Mouse (Mus musculus): ENCODE measurements at regions not wholly inside any gene's neighbourhood (a gene's known extent, or its start where the extent isn't known, plus 50 kb on each side); places are given as distances from the start of the nearest gene placed in this dataset.

DNA sequence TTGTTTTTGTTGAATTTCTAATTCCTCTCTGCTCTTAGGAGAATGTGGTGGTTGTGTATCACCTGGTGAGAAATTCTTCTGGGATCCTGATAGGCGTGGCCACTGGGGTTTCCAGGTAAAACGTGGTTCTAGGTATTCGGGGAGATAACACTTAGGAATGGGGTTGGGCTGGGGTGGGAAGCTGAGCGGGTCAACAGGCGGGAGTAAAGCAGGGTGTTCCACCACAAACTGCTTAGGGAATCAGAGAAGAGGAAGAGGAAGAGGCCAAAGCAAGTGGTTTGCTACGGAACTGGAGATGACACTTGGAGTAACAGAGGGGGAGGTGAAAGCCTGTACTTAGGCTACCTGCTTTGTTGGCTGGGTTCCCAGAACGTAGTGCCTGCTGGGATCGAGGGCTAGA is 205.9 kb upstream of the Rgma start:
- H3K4me3 ChIP-seq (ENCODE audit: low read length): no peak overlapping the region
- no peak overlapping the region for H3K9ac ChIP-seq (ENCODE audit: low read length)
- H3K4me2 ChIP-seq (ENCODE audit: low read depth, low read length): no peak overlapping the region
- no peak overlapping the region for H3K27ac ChIP-seq (ENCODE audit: low read length)
- 64% methylated on average over 8 of the region's 8 CpGs for WGBS
- H3K9me3 ChIP-seq (replicated peaks; ENCODE audit: control insufficient read depth, low read length): no peaks in the 10 kb centered on the region
- no peaks in the 10 kb centered on the region for H3K36me3 ChIP-seq (ENCODE audit: control insufficient read depth, insufficient read depth)
- ATAC-seq (replicated peaks; ENCODE audit: extremely low read depth, insufficient read depth, low FRiP score): no peak
- H3K4me1 ChIP-seq (ENCODE audit: control insufficient read depth, insufficient read depth, low read length): no peaks in the 10 kb centered on the region
- H3K27me3 ChIP-seq (ENCODE audit: control insufficient read depth, insufficient read depth, low read length): no peaks in the 10 kb centered on the region

- no peak overlapping the region for H3K9ac ChIP-seq (ENCODE audit: low read length)
- H3K4me1 ChIP-seq (ENCODE audit: control insufficient read depth, insufficient read depth, low read length): no peaks in the 10 kb centered on the region
- H3K27ac ChIP-seq (ENCODE audit: low read length): no peak overlapping the region
- no peaks in the 10 kb centered on the region for H3K27me3 ChIP-seq (ENCODE audit: control insufficient read depth, insufficient read depth, low read length)
- no peaks in the 10 kb centered on the region for H3K9me3 ChIP-seq (replicated peaks; ENCODE audit: control insufficient read depth, low read length)
- H3K4me3 ChIP-seq (ENCODE audit: low read length): no peak overlapping the region
- no peaks in the 10 kb centered on the region for H3K36me3 ChIP-seq (ENCODE audit: control insufficient read depth, insufficient read depth)
- ATAC-seq (replicated peaks; ENCODE audit: extremely low read depth, insufficient read depth, low FRiP score): no peak
- WGBS: 82% methylated on average over 4 of the region's 4 CpGs
- no peak overlapping the region for H3K4me2 ChIP-seq (ENCODE audit: low read depth, low read length)
Measured at GRCm38 (mm10) chr7:73172615-73173014, 202.7 kb upstream of the Rgma start.

DNA sequence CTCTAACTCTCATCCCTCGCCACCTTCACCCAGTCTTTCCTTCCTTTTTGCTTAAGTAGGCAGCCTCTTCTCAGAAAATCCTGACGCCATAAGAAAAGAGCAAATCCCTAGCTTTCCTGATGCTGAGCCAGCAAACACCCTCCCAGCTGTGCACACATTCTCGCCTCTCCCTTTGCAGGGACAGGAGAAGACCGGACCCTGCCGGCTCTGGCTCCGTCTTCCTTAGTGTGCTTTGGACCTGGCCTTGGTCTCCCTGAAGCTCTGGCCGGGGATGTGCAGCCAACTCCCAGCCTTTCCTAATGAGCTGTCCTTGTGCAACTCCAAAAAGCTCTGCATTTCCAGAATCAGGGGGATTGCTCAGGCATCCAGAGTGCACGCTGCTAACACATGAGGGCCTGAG is 191.5 kb upstream of the Rgma start:
- Histone ChIP-seq H3K4me1 (ENCODE audit: control insufficient read depth, insufficient read depth, low read length) (no peaks in the 10 kb centered on the region), H3K27me3 (ENCODE audit: control insufficient read depth, insufficient read depth, low read length) (no peaks in the 10 kb centered on the region), H3K4me3 (ENCODE audit: low read length) (no peak overlapping the region), H3K4me2 (ENCODE audit: low read depth, low read length) (no peak overlapping the region), H3K27ac (ENCODE audit: low read length) (no peak overlapping the region), H3K9ac (ENCODE audit: low read length) (no peak overlapping the region), H3K36me3 (ENCODE audit: control insufficient read depth, insufficient read depth) (no peaks in the 10 kb centered on the region), H3K9me3 (replicated peaks; ENCODE audit: control insufficient read depth, low read length) (no peaks in the 10 kb centered on the region; the same call in 1 of the 2 replicates)
- 81% methylated on average over 8 of the region's 8 CpGs for WGBS
- no peak for ATAC-seq (replicated peaks; ENCODE audit: extremely low read depth, insufficient read depth, low FRiP score)

DNA sequence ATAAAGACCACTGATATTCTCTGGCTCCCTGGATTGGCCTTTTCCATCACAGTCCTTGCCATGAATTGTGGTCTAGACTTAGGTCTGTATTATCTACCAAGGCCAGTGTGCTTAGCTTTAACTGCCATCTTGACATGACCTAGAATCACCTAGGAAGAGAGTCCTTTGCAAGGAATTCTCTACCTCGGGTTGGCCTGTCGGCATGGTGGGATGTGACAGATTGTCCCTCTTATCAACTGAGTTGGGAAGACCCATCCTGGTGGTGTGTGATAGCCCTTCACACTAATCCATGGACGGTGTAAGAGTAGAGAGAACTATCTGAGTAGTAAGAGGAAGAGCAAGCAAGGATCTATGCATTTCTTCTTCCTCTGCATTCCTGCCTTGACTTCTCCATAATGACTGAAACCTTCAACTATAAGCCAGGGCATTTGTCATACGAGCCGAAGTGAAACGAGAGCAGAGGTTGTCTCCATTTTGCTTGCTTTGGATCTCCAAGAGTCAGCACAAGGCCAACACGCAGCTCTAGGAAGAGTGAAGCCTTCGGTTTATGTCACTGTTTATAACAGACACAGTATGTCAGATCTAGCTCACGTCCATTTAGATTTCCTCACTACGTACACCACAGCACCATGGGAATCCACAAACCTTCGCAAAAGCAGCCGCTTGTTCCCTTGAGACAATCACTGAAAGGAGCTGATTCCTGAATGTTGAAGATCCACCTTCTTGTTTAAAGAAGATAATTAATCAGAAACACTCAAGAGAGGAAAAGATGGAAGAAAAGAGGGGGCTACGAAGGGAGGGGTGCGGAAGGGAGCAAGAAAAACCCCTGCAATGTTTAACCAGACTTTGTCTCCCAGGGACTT is 190.9 kb upstream of the Rgma start:
- H3K27me3 ChIP-seq (ENCODE audit: control insufficient read depth, insufficient read depth, low read length): no peaks in the 10 kb centered on the region
- no peaks in the 10 kb centered on the region for H3K4me1 ChIP-seq (ENCODE audit: control insufficient read depth, insufficient read depth, low read length)
- no peak overlapping the region for H3K4me2 ChIP-seq (ENCODE audit: low read depth, low read length)
- H3K4me3 ChIP-seq (ENCODE audit: low read length): no peak overlapping the region
- no peak for ATAC-seq (replicated peaks; ENCODE audit: extremely low read depth, insufficient read depth, low FRiP score)
- 82% methylated on average over 14 of the region's 14 CpGs for WGBS
- no peak overlapping the region for H3K9ac ChIP-seq (ENCODE audit: low read length)
- no peak overlapping the region for H3K27ac ChIP-seq (ENCODE audit: low read length)
- no peaks in the 10 kb centered on the region for H3K36me3 ChIP-seq (ENCODE audit: control insufficient read depth, insufficient read depth)
- no peaks in the 10 kb centered on the region; the same call in 1 of the 2 replicates for H3K9me3 ChIP-seq (replicated peaks; ENCODE audit: control insufficient read depth, low read length)

DNA sequence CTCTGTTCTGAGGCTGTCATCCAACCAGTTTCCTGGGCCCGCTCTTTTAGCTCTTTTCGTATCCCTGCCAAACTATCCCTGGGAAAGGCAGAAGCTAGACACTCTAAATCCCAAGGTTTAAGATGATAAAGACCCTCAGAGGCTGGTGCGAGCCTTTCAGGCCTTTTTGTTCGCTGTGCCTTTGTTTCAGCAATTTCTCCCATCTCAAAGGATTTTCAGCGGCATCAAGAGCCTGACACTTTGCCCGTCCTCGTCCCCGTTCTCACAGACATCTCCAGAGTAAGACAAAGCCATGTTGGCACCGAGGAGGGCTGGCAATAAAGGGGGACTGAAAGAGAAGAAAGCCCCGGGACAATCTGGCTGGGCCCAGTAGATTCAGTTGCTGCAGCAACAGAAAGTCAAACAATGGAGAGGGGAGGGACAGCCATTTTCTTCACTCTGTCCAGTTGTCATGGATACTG is 190.2 kb upstream of the Rgma start:
- Histone ChIP-seq H3K9me3 (replicated peaks; ENCODE audit: control insufficient read depth, low read length) (no peaks in the 10 kb centered on the region; the same call in 1 of the 2 replicates), H3K9ac (ENCODE audit: low read length) (no peak overlapping the region), H3K4me1 (ENCODE audit: control insufficient read depth, insufficient read depth, low read length) (no peaks in the 10 kb centered on the region), H3K4me2 (ENCODE audit: low read depth, low read length) (no peak overlapping the region), H3K4me3 (ENCODE audit: low read length) (no peak overlapping the region), H3K27me3 (ENCODE audit: control insufficient read depth, insufficient read depth, low read length) (no peaks in the 10 kb centered on the region), H3K36me3 (ENCODE audit: control insufficient read depth, insufficient read depth) (no peaks in the 10 kb centered on the region), H3K27ac (ENCODE audit: low read length) (no peak overlapping the region)
- 85% methylated on average over 10 of the region's 10 CpGs for WGBS
- no peak for ATAC-seq (replicated peaks; ENCODE audit: extremely low read depth, insufficient read depth, low FRiP score)

DNA sequence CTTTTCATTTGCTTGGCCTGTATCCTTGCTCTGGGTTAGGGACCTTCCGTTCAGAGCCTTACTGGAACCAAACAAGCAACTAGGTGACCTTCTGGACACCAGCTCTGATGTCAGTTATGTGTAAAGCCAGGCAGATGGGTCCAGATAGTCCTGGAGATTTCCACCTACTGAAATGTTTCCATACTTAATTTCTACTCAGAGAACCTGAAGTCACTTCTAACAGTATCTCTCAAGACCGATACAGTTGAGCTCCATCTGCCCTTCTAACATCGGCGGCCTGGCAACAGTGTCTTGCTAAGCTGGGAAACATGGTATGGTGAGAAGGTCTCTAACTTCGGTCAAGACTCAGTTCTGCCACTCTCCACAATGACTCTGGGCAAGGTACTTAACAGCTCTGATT is 189.7 kb upstream of the Rgma start:
- Histone ChIP-seq H3K9me3 (replicated peaks; ENCODE audit: control insufficient read depth, low read length) (no peaks in the 10 kb centered on the region; the same call in 1 of the 2 replicates), H3K36me3 (ENCODE audit: control insufficient read depth, insufficient read depth) (no peaks in the 10 kb centered on the region), H3K27ac (ENCODE audit: low read length) (no peak overlapping the region), H3K4me1 (ENCODE audit: control insufficient read depth, insufficient read depth, low read length) (no peaks in the 10 kb centered on the region), H3K4me3 (ENCODE audit: low read length) (no peak overlapping the region), H3K27me3 (ENCODE audit: control insufficient read depth, insufficient read depth, low read length) (no peaks in the 10 kb centered on the region), H3K9ac (ENCODE audit: low read length) (no peak overlapping the region), H3K4me2 (ENCODE audit: low read depth, low read length) (no peak overlapping the region)
- WGBS: 93% methylated on average over 5 of the region's 5 CpGs
- ATAC-seq (replicated peaks; ENCODE audit: extremely low read depth, insufficient read depth, low FRiP score): no peak

GRCm38 (mm10) chr7:73186501-73186900 is 188.8 kb upstream of the Rgma start:
- Histone ChIP-seq H3K27ac (ENCODE audit: low read length) (no peak overlapping the region), H3K4me2 (ENCODE audit: low read depth, low read length) (no peak overlapping the region), H3K36me3 (ENCODE audit: control insufficient read depth, insufficient read depth) (no peaks in the 10 kb centered on the region), H3K9me3 (replicated peaks; ENCODE audit: control insufficient read depth, low read length) (no peaks in the 10 kb centered on the region; the same call in 1 of the 2 replicates), H3K4me1 (ENCODE audit: control insufficient read depth, insufficient read depth, low read length) (no peaks in the 10 kb centered on the region), H3K4me3 (ENCODE audit: low read length) (no peak overlapping the region), H3K9ac (ENCODE audit: low read length) (no peak overlapping the region), H3K27me3 (ENCODE audit: control insufficient read depth, insufficient read depth, low read length) (no peaks in the 10 kb centered on the region)
- WGBS: 95% methylated on average over 3 of the region's 3 CpGs
- no peak for ATAC-seq (replicated peaks; ENCODE audit: extremely low read depth, insufficient read depth, low FRiP score)

DNA sequence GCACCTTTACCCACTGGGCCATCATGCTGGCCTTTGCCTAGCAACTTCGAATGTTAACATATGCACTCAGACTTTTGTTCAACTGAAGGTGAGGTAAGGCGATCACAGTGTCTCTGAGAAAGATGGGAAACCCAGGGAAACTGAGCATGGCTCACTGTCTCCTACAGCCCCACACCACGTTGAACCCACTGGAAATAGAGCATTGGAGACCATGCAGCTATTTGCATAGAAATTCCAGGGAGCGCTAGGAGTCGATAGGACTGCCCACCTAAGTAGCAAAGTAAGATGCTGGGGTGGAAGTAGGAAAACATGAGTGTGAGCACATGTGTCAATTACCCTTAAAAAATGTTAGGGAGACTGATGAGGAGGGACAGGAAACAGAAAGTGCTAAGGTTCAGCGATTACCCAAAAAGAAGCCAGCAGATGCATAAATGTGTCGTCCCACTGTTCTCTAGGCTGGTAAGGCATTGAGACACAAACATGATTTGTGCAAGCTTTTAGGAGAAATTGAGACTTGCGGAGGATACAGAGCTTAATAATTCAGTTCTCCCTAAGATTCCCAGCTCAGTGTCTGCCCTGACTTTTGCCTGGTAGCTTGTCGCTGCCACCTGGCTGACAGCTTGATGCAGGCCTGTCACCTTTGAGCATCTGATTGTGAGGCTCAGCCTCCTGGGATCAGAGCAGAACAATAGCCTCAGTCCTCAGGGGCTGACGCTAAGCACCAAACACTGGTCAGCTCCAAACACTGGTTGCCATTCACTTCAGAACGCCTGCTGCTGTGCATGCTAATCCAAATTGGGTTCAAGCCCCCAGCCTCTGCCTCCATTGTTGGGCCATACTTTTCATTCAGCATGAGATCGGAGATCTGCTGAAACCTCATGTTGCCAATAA is 183.7 kb upstream of the Rgma start:
- 48% methylated on average over 12 of the region's 12 CpGs for WGBS
- Histone ChIP-seq H3K4me3 (ENCODE audit: low read length) (no peak overlapping the region), H3K4me1 (ENCODE audit: control insufficient read depth, insufficient read depth, low read length) (no peaks in the 10 kb centered on the region), H3K9me3 (replicated peaks; ENCODE audit: control insufficient read depth, low read length) (peaks cover 7% of the 10 kb centered on the region), H3K36me3 (ENCODE audit: control insufficient read depth, insufficient read depth) (no peaks in the 10 kb centered on the region), H3K27ac (ENCODE audit: low read length) (no peak overlapping the region), H3K4me2 (ENCODE audit: low read depth, low read length) (no peak overlapping the region), H3K9ac (ENCODE audit: low read length) (no peak overlapping the region), H3K27me3 (ENCODE audit: control insufficient read depth, insufficient read depth, low read length) (peaks cover 5% of the 10 kb centered on the region; the same call in 1 of the 2 replicates)
- no peak for ATAC-seq (replicated peaks; ENCODE audit: extremely low read depth, insufficient read depth, low FRiP score)

- no peak overlapping the region for H3K9ac ChIP-seq (ENCODE audit: low read length)
- no peak overlapping the region for H3K4me3 ChIP-seq (ENCODE audit: low read length)
- peaks cover 7% of the 10 kb centered on the region for H3K9me3 ChIP-seq (replicated peaks; ENCODE audit: control insufficient read depth, low read length)
- H3K27me3 ChIP-seq (ENCODE audit: control insufficient read depth, insufficient read depth, low read length): peaks cover 5% of the 10 kb centered on the region; the same call in 1 of the 2 replicates
- no peaks in the 10 kb centered on the region for H3K36me3 ChIP-seq (ENCODE audit: control insufficient read depth, insufficient read depth)
- H3K4me2 ChIP-seq (ENCODE audit: low read depth, low read length): no peak overlapping the region
- H3K27ac ChIP-seq (ENCODE audit: low read length): no peak overlapping the region
- WGBS: 87% methylated on average over 7 of the region's 7 CpGs
- H3K4me1 ChIP-seq (ENCODE audit: control insufficient read depth, insufficient read depth, low read length): no peaks in the 10 kb centered on the region
- no peak for ATAC-seq (replicated peaks; ENCODE audit: extremely low read depth, insufficient read depth, low FRiP score)
Measured at GRCm38 (mm10) chr7:73192839-73193238, 182.5 kb upstream of the Rgma start.
